Mouse (Mus musculus) induced T-regulatory cell, adult 2 months (primary cell): ENCODE measurements around the gene Fmod.

Experiments used
- DNase-seq: peaks from one replicate; pipeline ENCODE4 v3.0.0-alpha.2; 2012; ENCODE audit warnings: low read depth

Fmod gene

GRCm38 (mm10) chr1:134076789-134077188 is 39.7 kb downstream of the Fmod start:
- peak; percentile 21 for DNase-seq

GRCm38 (mm10) chr1:134077389-134078060 is 40.5 kb downstream of the Fmod start:
- DNase-seq, result peak; percentile 83

- DNase-seq, result peak; percentile 68
Measured at GRCm38 (mm10) chr1:134078061-134078795, 41.2 kb downstream of the Fmod start.

- peak; percentile 98 for DNase-seq
Measured at GRCm38 (mm10) chr1:134078802-134079476, 41.9 kb downstream of the Fmod start, which contains the start of gene Btg2. Btg2 (minus strand) TSS chr1:134079120.

GRCm38 (mm10) chr1:134079477-134080163 is 42.6 kb downstream of the Fmod start:
- DNase-seq, result peak; percentile 71

- DNase-seq, result no peak
Measured at GRCm38 (mm10) chr1:134080406-134080805, 43.4 kb downstream of the Fmod start.

GRCm38 (mm10) chr1:134080881-134081450 is 43.9 kb downstream of the Fmod start:
- no peak for DNase-seq

GRCm38 (mm10) chr1:134082987-134083516 is 46.0 kb downstream of the Fmod start:
- peak; percentile 56 for DNase-seq

- DNase-seq, result no peak
Measured at GRCm38 (mm10) chr1:134083676-134084075, 46.6 kb downstream of the Fmod start.

GRCm38 (mm10) chr1:134084128-134084527 is 47.1 kb downstream of the Fmod start:
- DNase-seq, result no peak

- DNase-seq, result no peak
Measured at GRCm38 (mm10) chr1:134086017-134086416, 49.0 kb downstream of the Fmod start.

GRCm38 (mm10) chr1:134086811-134087398 is 49.9 kb downstream of the Fmod start:
- DNase-seq, result no peak

GRCm38 (mm10) chr1:134089074-134089473 is 52.0 kb downstream of the Fmod start:
- no peak for DNase-seq

GRCm38 (mm10) chr1:134091851-134092250 is 54.8 kb downstream of the Fmod start:
- peak; percentile 26 for DNase-seq

GRCm38 (mm10) chr1:134092368-134092767 is 55.3 kb downstream of the Fmod start:
- no peak for DNase-seq

- DNase-seq, result peak; percentile 97
Measured at GRCm38 (mm10) chr1:134092852-134093770, 56.1 kb downstream of the Fmod start.

GRCm38 (mm10) chr1:134093771-134094526 is 56.9 kb downstream of the Fmod start:
- peak; percentile 90 for DNase-seq

GRCm38 (mm10) chr1:134095033-134095612 is 58.1 kb downstream of the Fmod start:
- DNase-seq, result peak; percentile 29

- DNase-seq, result no peak
Measured at GRCm38 (mm10) chr1:134095721-134096120, 58.7 kb downstream of the Fmod start.
